In genomic region chr11:57214079-57214478, GRCm38 (mm10) we compare ENCODE assay signal across 24 mouse cellular contexts.
"Had no signal": no experiment of that assay in that cellular context is flagged by ENCODE, and none has a peak within 500 bp of the region (broad histone marks: within the 10 kb centered on the region; RNA-seq: fewer than 3 reads in every experiment).

No protein-coding gene starts in this region.

- H3K4me2 ChIP-seq: limb, embryonic 12.5 days; limb, embryonic 15.5 days; liver, embryonic 11.5 days; lung, embryonic 14.5 days; midbrain, embryonic 12.5 days; midbrain, embryonic 15.5 days; neural tube, embryonic 12.5 days; neural tube, embryonic 15.5 days had no signal

- DNase-seq: kidney, adult 9 months; kidney, postnatal 25 days; layer of hippocampus, postnatal 36 days; liver, postnatal 0 days; lung, embryonic 14.5 days; right cerebral cortex, adult 18-20 months; right cerebral cortex, postnatal 14 days; right cerebral cortex, postnatal 4 days; thymus, adult 2 months; thymus, postnatal 14 days; thymus, postnatal 4 days had no signal

- ATAC-seq: liver, postnatal 0 days; lung, postnatal 0 days; midbrain, embryonic 15.5 days had no signal

- H3K4me1 ChIP-seq: limb, embryonic 12.5 days; limb, embryonic 15.5 days; midbrain, embryonic 12.5 days; neural tube, embryonic 12.5 days; neural tube, embryonic 15.5 days had no signal

- H3K27ac ChIP-seq: kidney, postnatal 0 days; left cerebral cortex, adult 2 months; limb, embryonic 12.5 days; limb, embryonic 15.5 days; liver, embryonic 14.5 days; macrophage; midbrain, embryonic 12.5 days; midbrain, embryonic 15.5 days; neural tube, embryonic 12.5 days; neural tube, embryonic 15.5 days; stomach, postnatal 0 days had no signal

- H3K27me3 ChIP-seq: limb, embryonic 12.5 days; limb, embryonic 15.5 days; midbrain, embryonic 12.5 days; midbrain, embryonic 15.5 days; neural tube, embryonic 12.5 days; neural tube, embryonic 15.5 days had no signal

- H3K9ac ChIP-seq: limb, embryonic 12.5 days; limb, embryonic 15.5 days; liver, embryonic 14.5 days; liver, postnatal 0 days; lung, embryonic 14.5 days; midbrain, embryonic 12.5 days; midbrain, embryonic 15.5 days; neural tube, embryonic 12.5 days; neural tube, embryonic 15.5 days had no signal

- H3K4me3 ChIP-seq: left cerebral cortex, adult 2 months; limb, embryonic 12.5 days; limb, embryonic 15.5 days; midbrain, embryonic 12.5 days; midbrain, embryonic 15.5 days; neural tube, embryonic 12.5 days; neural tube, embryonic 15.5 days had no signal

- H3K36me3 ChIP-seq: limb, embryonic 12.5 days; limb, embryonic 15.5 days; midbrain, embryonic 12.5 days; midbrain, embryonic 15.5 days; neural tube, embryonic 12.5 days; neural tube, embryonic 15.5 days had no signal

- H3K9me3 ChIP-seq: limb, embryonic 12.5 days; limb, embryonic 15.5 days; midbrain, embryonic 12.5 days; midbrain, embryonic 15.5 days; neural tube, embryonic 12.5 days; neural tube, embryonic 15.5 days had no signal
